Mouse (Mus musculus) embryonic facial prominence, embryonic 13.5 days (tissue): Measurements from ENCODE around the gene Tenm1. TPM values are rescaled to one million over a fixed set of nuclear protein-coding genes. Genes with fewer than 3 reads are reported as not detected.

ENCODE experiments used
- ATAC-seq: fragments of 200-750 bp; cut with Nextera tagmentation; 2 replicates; pipeline ENCODE4 v1.8.0; 2017; ENCODE audit warnings: low read depth; ENCODE audit not compliant: insufficient number of reproducible peaks, insufficient read depth, low FRiP score, low TSS enrichment
- H3K27ac ChIP-seq: fragments of 300-500 bp; sonication (generic); 2 replicates; pipeline ENCODE4 v1.5.1; 2015; ENCODE audit warnings: moderate library complexity, mild to moderate bottlenecking, inconsistent platforms
- H3K27me3 ChIP-seq: fragments of 300-500 bp; sonication (generic); 2 replicates; pipeline ENCODE4 v1.6.1; 2015; ENCODE audit warnings: mild to moderate bottlenecking, inconsistent platforms
- H3K36me3 ChIP-seq: fragments of 300-500 bp; sonication (generic); 2 replicates; pipeline ENCODE4 v1.6.1; 2015; ENCODE audit warnings: mild to moderate bottlenecking, inconsistent platforms
- H3K4me1 ChIP-seq: fragments of 300-500 bp; sonication (generic); 2 replicates; pipeline ENCODE4 v1.6.1; 2015; ENCODE audit warnings: inconsistent platforms
- H3K4me2 ChIP-seq: fragments of 300-500 bp; sonication (generic); 2 replicates; pipeline ENCODE4 v1.6.1; 2015; ENCODE audit warnings: moderate library complexity, mild to moderate bottlenecking, inconsistent platforms
- H3K4me3 ChIP-seq: fragments of 300-500 bp; sonication (generic); 2 replicates; pipeline ENCODE4 v1.5.1; 2015; ENCODE audit warnings: mild to moderate bottlenecking, inconsistent platforms
- H3K9ac ChIP-seq: fragments of 300-500 bp; sonication (generic); 2 replicates; pipeline ENCODE4 v1.6.1; 2015; ENCODE audit warnings: mild to moderate bottlenecking, inconsistent platforms
- H3K9me3 ChIP-seq: fragments of 300-500 bp; sonication (generic); 2 replicates; pipeline ENCODE4 v1.6.1; 2016; ENCODE audit warnings: inconsistent platforms
- WGBS: fragments of 180-500 bp; shearing (Covaris S2); methylation state at CpG from one replicate; pipeline ENCODE4 v1.1.7; 2015; ENCODE audit warnings: mixed read lengths; 5-methylcytosine and 5-hydroxymethylcytosine counted together
- polyA plus RNA-seq: library from polyadenylated mRNA; unstranded; fragments of >200 nt; fragmentation: Nextera tagmentation; extraction: Ambion mirVana; gene quantifications from 2 replicates; pipeline ENCODE4 v1.2.1, GENCODE M21; 2015

Tenm1 gene
- polyA plus RNA-seq, 1 experiment from 2014 or later = 2.2 TPM

- Histone ChIP-seq H3K4me2 (no peak overlapping the region), H3K27me3 (no peaks in the 10 kb centered on the region), H3K27ac (no peak overlapping the region), H3K9ac (no peak overlapping the region), H3K4me1 (no peaks in the 10 kb centered on the region), H3K4me3 (no peak overlapping the region), H3K36me3 (no peaks in the 10 kb centered on the region), H3K9me3 (no peaks in the 10 kb centered on the region)
- ATAC-seq = no peak
Measured at GRCm38 (mm10) chrX:42512567-42512966, 916.4 kb downstream of the Tenm1 start.

- H3K27me3 ChIP-seq = no peaks in the 10 kb centered on the region
- no peaks in the 10 kb centered on the region for H3K36me3 ChIP-seq
- WGBS = 62% methylated on average over 2 of the region's 2 CpGs
- H3K4me2 ChIP-seq = no peak overlapping the region
- H3K27ac ChIP-seq = no peak overlapping the region
- no peaks in the 10 kb centered on the region for H3K4me1 ChIP-seq
- no peak overlapping the region for H3K9ac ChIP-seq
- ATAC-seq = no peak
- no peaks in the 10 kb centered on the region for H3K9me3 ChIP-seq
- H3K4me3 ChIP-seq = no peak overlapping the region
Measured at GRCm38 (mm10) chrX:42511105-42511504, 917.8 kb downstream of the Tenm1 start.

GRCm38 (mm10) chrX:42502291-42503043, 926.5 kb downstream of the Tenm1 start, which contains the start of gene Sh2d1a:
Gene Sh2d1a (plus strand): TSS chrX:42502453.
- H3K4me2 ChIP-seq = no peak within 1 kb of the TSS
- H3K9ac ChIP-seq = no peak within 1 kb of the TSS
- no peak within 1 kb of the TSS for H3K4me3 ChIP-seq
- no peaks in the 10 kb centered on the region for H3K36me3 ChIP-seq
- WGBS = 82% methylated on average over 13 of the region's 13 CpGs
- H3K4me1 ChIP-seq = no peaks in the 10 kb centered on the region
- no peaks in the 10 kb centered on the region for H3K27me3 ChIP-seq
- no peak within 1 kb of the TSS for H3K27ac ChIP-seq
- no peak for ATAC-seq
- no peaks in the 10 kb centered on the region for H3K9me3 ChIP-seq

- H3K36me3 ChIP-seq = no peaks in the 10 kb centered on the region
- ATAC-seq = no peak
- H3K4me1 ChIP-seq = no peaks in the 10 kb centered on the region
- H3K4me2 ChIP-seq = no peak overlapping the region
- no peaks in the 10 kb centered on the region for H3K27me3 ChIP-seq
- no peak overlapping the region for H3K9ac ChIP-seq
- no peak overlapping the region for H3K4me3 ChIP-seq
- no peak overlapping the region for H3K27ac ChIP-seq
- no peaks in the 10 kb centered on the region for H3K9me3 ChIP-seq
Measured at GRCm38 (mm10) chrX:42500538-42500937, 928.4 kb downstream of the Tenm1 start.

GRCm38 (mm10) chrX:42490336-42490735, 938.6 kb downstream of the Tenm1 start:
- H3K4me2 ChIP-seq = no peak overlapping the region
- 93% methylated on average over 8 of the region's 8 CpGs for WGBS

GRCm38 (mm10) chrX:42489446-42489845, 939.5 kb downstream of the Tenm1 start, which contains the start of gene Tex13c2:
Gene Tex13c2 (plus strand): TSS chrX:42489691.
- 88% methylated on average over 16 of the region's 16 CpGs for WGBS

More at GRCm38 (mm10) chrX:42490336-42490735, 938.6 kb downstream of the Tenm1 start:
- Histone ChIP-seq H3K4me3 (no peak overlapping the region), H3K27me3 (no peaks in the 10 kb centered on the region), H3K4me1 (no peaks in the 10 kb centered on the region), H3K27ac (no peak overlapping the region), H3K9me3 (no peaks in the 10 kb centered on the region), H3K36me3 (no peaks in the 10 kb centered on the region), H3K9ac (no peak overlapping the region)
- no peak for ATAC-seq

More at GRCm38 (mm10) chrX:42489446-42489845, 939.5 kb downstream of the Tenm1 start, which contains the start of gene Tex13c2:
- Histone ChIP-seq H3K4me2 (no peak within 1 kb of the TSS), H3K4me1 (no peaks in the 10 kb centered on the region), H3K4me3 (no peak within 1 kb of the TSS), H3K36me3 (no peaks in the 10 kb centered on the region), H3K9ac (no peak within 1 kb of the TSS), H3K9me3 (no peaks in the 10 kb centered on the region), H3K27ac (no peak within 1 kb of the TSS), H3K27me3 (no peaks in the 10 kb centered on the region)
- ATAC-seq = no peak

Other genes starting within 250 kb of the Tenm1 start
- not detected in 2 replicates for gene Tex13c1, start 162.0 kb upstream of the Tenm1 start, polyA plus RNA-seq